Mouse (Mus musculus) kidney, adult 18-20 months (tissue): ENCODE results near the gene Pycr1.

Source experiments
- DNase-seq: peaks from one replicate; pipeline ENCODE4 v3.0.0; 2021

Gene Pycr1

DNA sequence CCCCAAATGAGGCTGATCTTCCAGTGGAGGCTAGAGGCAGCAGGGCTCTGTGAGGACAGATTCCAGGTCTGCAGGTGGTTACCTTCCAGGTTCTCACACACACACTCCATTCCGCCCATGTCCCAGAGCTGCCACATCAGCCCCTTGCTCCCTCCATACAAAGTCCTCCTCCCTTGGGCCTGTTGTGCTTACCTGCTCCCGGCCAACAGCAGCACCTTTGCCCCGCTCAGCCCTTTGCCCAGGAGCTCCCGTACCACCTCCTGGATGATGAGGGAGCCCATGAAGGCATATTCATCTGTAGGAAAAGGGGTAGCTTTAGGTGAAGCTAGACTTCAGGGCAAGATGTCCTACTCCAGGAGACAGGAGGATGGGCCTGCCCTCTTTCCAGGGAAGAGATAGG, 13.7 kb upstream of the Pycr1 start:
- DNase-seq, result peak; percentile 51

DNA sequence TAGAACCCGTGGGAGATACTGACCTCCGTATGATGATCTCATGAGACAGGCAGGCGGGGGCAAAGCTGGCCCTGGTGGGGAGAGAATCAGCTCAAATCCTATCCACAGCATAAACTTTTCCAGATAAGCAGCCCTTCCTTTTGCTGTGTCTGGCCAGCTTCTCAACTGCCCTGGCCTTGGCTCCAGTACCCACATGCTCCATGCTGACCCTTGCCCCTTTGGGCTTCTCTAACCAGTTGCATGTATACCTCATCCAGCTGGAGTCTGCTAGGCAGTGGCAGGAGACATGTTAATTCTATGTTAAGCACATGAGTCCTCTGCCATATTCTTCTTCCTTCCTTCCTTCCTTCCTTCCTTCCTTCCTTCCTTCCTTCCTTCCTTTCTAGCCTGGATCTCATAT, 11.2 kb upstream of the Pycr1 start:
- no peak for DNase-seq

DNA sequence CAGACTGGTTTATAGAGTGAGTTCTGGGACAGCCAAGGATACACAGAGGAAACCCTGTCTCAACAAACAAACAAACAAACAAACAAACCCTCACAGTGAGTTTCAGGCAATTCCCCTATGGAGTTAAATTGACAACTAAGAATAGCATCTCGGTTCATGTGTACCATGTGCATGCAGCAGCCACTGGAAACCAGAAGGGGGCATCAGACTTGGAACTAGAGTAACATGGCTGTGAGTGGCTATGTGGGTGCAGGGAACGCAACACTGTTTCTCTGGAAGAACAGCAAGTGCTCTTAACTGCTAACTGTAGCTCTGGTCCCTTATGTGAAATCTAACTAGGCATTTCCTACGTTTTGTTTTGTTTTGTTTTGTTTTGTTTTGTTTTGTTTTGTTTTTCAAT, 8.3 kb upstream of the Pycr1 start:
- no peak for DNase-seq

DNA sequence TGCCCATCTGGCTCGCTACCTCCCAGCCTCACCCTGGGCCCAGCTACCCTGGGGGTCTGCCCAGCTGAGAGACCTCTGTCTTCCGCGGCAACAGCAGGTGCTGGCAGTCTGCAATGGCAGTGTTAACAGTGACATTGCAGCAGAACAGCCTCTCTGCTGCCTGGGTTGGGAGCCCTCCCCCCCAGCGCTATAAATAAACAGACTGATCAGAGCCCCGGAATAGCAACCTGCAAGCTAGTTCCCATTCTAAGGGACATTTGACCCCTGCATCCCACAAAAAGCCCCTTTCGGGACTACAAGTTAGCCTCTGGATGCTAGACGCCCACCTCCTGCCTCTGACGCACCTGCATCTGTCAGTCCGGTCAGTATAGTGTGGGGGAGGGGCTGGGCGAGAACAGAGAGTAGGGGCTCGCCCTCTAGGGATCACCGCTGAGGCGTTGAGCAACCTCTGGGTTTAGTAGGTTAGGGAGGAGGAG, 4.5 kb upstream of the Pycr1 start, which contains the start of gene Myadml2:
Myadml2 (minus strand) TSS at position 158 of the 476 bp plus-strand sequence.
- no peak for DNase-seq

DNA sequence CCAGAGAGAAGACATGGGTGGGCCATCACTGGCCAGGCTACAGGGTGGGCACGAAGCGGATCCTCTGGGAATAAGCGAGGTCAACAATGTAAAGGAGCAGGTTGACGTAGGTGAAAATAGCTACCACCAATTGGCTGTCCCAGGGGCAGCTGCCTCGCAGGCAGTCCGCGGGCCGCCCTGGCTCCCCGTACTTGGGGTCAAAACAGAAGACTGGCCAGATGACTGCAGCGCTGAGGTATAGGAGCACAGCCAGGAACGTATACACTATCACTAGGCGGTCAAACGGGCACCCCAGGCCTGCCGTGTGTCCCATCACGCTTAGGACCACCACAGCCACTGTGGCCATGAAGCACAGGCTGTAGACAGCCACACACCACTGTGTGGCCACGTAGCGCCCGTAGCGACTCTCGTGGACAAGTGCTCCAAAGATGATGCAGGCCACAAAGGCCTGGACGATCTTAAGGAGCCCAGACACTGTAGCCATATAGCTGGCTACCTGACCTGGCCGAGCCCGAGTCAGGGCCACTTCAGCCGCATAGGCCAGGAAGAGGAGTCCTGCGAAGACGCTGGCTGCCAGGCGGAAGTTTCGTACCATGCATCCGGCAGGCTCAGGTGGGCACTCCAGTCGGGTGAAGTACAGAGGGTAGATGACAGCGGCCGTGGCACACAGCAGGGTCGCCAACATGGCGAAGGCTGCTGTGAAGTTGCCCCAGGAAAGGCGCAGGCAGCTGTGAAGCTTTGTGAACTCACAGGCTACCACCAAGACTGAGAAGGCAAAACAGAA, 3.7 kb upstream of the Pycr1 start:
- no peak for DNase-seq

DNA sequence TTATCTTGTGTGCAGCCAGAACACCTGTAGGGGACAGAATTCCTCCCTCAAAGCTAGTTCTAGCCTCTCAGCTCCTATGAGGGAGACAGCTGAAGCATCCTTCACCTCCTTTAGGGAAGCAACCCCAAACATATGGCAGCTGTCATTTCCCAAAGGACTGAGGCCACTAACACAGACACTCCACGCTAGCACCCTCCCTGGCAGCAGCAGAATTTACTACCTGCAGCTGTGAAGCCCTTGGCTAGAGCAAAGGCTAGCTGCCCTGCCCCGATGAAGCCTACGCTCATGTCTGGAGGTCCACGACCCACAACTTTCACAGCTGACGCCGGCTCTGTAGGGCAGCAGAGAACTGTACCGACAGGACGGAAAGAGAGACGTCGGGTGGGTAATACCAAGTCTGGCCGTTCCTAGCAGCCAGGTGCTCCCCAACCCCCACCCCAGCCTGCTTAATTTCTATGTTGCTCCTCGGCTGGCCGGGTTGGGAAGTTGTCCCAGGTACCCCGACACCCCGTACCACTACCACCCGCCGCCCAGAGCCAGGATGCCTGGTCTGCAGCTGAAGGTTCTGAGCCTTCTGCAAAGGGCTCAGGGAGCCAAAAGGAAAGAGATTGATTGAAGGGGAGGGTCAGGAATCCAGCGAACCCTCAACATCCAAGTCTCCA, 499 bp downstream of the Pycr1 start:
- DNase-seq, result no peak

DNA sequence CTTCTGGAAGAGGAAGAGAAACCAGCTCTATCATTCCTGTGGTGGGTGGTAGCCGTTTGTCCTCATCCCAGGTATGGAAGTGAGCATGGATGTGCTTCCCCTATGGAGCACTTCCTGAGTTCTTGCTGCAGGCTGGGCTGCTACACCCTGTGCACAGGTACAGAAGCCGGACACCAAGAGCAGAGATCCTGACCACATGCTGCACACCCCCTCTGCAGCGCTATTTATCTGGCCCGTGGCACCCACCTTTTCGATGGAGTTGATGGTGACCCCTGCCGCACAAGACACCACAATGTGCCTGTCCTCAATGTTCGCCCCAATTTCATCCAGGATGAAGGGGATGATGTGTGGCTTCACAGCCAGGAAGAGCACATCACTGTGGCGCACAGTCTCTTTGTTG, 1.7 kb downstream of the Pycr1 start:
- no peak for DNase-seq

DNA sequence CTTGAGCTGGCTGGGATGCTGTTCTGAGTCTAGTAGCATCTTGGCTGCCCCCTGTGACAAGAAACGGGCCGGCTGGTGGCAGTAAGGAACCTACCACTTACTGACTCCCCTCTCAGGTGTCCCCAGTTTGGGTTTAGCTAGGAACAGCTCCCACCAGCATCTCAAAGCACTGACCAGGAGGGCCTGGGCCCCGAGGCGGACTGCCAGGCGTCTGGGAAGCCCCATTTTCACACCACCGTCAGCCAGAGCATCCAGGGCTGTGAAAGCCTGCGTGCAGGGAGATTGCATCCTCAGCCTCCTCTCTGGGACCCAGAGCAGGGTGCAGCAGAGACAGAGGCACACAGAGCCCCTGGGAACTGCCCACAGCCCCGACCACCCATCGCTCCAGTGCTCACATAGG, 2.3 kb downstream of the Pycr1 start:
- DNase-seq, result no peak

DNA sequence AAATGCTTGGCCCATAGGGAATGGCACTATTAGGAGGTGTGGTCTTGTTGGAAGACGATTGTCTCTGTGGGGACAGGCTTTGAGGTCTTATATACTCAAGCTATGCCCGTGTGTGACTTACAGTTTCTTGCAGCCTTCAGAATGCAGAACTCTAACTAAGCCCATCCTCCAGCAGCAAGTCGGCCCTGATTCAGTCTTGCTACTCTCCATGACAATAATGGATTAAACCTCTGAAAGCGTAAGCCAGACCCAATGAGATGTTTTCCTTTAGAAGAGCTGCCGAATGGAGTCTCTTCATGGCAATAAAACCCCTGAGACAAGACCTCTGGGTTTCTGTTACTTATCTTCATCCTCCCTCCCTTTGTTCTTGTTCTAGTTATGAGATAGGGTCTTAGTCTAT, 8.8 kb downstream of the Pycr1 start:
- no peak for DNase-seq

DNA sequence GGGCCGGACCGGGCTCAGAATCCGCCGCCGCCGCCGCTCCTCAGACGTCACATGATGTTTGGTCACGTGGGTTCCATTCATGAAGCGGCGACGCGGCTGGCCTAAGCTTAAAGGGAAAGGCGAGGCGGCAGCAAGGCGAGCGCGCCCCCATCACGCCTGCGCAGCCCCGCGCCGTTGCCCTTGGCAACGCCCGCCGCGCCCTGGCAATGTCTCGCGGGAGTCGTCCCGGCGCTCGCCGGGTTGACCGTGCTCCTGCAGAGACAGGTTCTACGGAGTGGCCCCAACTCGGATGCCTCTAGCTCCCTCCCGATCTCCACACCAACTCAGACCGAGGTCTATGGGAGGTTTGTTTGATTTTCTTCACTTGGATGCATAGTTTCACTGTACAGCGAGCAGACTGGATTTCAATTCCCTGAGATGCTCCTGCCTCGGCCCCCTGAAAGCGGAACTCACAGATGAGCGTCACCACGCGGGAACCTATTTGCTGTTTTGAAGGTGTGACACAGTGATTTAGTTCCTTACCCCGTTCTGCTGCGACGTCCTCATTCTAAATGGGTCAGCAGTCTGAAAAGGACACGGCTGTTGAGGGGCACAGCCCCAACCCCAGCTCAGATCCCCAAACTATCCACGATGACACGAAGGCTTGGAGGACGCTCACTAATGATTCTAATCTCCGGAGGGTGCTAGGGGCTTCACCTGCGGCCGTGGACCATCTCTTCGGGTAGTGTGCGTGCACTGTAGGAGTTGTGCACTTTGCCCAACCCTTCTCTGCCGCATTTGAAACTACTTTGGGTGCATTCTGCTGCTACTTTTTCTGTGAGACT, 9.8 kb downstream of the Pycr1 start, which contains the start of gene Mafg:
Mafg (minus strand) TSS at position 81 of the 824 bp plus-strand sequence.
- peak; percentile 93 for DNase-seq

DNA sequence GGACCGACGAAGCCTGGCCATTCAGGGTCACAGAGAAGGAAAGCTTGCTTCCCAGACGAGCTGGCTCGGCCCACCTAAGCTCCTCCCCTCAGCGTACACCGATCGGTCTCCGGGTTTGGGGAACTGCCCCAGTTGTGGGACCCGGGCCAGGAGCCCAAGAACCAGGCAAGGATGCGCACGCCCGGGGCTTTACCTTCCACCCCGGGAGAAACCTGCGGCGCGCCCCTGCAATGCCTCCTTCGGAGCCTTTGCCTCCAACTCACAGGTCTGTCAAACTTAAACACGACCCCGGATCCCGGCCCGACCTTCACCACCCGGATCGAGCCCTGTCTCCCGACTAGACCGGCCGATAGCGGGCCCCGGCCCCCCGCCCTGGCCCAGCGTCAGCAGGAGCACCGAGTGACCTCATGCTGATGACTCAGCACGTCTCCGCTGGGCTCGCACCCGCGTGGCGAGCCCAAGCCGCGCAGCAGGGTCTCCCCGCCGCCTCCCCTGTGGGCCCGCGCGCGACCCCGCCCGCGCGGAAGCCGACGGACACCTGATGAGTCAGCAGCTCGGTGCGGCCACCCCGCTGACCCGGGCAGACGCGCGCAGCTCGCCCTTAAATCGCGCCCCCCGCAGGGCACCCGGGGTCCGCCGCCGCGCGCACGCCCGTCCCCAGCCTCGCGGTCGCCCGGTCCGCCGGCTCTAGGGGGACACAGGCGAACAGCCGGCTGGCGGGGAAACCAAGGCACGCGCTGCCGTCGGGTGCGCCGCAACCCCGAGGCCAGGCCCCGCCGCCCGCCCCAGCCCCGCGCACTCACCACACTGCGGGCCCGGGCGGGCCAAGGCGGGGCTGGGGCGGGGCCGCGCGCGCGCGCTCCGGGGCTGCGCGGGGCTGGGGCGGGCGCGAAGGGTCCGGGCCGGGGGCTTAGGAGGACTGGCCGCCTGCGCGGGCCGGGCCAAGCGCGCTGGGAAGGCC, 10.7 kb downstream of the Pycr1 start:
- peak; percentile 85 for DNase-seq

DNA sequence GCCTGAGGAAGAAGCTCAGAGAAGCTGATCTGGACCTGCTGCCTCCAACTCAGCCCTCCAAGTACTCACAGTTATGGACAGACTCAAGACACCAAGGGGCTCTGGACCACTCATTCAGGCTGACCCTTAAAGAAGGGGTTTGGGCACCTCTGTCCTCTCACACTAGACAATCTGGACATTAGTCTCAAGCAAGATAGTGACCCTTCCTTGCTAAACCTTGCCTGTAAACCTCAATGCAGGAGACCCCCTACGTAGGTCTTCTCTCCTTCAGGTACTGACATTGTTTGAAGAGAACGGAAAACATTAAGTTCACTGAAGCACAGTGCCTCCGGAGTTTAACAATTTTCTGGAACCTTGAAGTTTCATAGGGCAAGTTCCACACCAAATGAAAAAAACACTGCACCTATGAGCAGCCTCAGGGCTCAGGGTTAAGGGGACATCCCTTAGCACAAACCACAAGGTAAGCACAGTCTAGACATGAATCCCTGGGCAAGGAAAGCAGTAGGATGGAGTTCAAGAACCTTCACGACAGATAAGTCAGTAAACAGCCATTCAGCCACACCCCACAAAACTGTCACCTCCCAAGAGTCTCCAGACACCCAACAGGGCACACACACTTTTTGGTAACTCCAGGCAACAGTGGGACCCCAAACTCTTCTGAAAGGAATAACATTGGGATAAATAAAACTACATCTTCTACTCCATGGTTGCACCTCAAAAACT, 11.7 kb downstream of the Pycr1 start:
- DNase-seq, result peak; percentile 43

DNA sequence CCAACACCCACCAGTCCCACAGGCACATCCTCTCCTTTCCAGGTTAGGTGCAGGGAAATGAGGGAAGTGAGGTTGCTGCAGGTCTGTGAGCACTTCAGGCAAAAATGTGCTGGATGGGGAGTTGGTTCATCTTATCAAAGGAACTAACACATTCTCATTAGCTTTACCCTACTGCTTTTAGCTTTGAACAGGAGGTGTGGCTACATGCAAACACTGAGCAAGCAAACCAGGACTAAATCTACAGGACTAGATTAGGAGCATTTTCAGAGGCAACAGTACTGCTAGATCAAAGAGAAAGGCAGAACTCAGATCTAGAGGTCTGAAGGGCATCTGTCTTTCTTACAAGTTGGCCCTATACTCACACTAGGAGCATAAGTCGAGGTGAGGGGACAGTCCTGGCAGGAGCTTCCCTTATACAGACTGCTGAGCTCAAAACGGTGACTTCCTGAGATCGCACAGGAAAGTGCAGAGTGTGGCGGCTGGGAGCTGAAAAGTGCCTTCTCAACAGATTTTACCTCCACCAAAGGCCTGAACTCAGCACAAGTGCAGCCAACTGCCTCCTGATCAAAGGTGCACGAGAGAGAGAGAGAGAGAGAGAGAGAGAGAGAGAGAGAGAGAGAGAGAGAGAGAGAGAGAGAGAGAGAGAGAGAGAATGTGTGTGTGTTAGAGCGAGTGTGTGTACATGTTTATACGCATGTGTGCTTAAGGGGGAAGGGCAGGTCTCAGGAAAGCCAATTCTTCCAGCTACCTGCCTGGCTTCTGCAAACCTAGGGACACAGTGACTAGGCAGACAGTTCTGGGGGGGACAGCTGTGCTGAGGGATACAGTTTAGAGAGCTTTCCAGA, 12.5 kb downstream of the Pycr1 start:
- peak; percentile 54 for DNase-seq

DNA sequence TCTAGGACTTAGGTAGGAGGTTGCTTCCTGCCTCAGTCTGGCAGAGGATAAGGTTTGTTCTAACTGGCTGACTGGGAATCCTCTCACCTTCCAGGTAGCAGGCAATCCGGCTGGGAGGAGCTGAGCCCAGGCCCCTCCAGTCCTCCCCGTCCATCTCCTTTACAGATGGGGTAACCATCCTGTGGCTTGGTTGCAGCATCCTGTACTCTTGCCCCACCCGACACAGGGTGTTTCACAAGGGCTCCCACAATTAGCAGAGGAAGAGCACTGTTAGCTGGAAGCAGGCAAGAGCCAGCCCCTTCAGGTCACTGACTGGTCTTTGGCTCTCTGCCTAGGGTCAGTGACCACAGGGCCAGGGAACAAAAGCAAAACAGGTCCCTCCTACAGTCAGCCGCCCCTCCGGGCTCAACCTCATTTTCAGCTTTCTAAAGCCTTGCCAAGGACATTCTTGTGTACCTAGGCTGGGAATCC, 13.1 kb downstream of the Pycr1 start:
- DNase-seq, result peak; percentile 78

DNA sequence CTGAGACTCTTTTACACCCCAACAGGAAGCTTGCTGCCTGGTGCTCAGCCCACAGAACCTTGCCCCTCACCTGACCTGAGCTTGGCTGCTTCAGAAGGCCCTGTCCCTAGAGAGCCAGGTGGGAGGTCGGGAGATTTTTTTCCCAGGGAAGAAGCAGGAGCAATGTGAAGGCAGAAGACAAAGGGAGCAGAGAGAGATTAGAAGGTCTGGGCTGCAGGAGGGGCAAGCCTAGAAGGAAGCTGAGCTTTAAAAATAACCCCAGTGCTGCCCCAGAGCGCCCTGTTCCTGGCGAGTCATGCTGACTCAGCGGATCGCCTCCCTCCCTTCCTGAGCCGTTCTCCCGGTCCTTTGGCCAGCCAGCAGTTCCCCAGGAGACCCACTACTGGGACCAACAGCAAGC, 13.7 kb downstream of the Pycr1 start:
- peak; percentile 72 for DNase-seq

DNA sequence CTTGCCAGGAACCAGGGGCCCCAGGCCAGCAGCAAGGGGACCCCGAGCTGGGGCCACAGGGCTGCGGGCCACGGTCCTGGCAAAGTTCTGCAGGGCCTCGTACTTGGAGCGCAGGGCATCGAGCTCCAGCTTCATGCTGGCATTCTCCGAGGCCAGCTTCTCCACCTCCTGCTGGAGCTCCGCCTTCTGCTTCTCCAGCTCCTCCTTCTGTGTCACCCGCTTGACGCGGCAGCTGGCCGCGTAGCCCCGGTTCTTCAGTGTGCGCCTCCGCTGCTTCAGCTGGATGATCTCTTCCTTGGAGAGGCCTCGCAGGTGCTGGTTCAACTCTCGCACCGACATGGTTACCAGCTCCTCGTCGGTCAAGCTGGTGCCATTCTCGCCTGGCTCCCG, 14.2 kb downstream of the Pycr1 start:
- DNase-seq, result peak; percentile 75

DNA sequence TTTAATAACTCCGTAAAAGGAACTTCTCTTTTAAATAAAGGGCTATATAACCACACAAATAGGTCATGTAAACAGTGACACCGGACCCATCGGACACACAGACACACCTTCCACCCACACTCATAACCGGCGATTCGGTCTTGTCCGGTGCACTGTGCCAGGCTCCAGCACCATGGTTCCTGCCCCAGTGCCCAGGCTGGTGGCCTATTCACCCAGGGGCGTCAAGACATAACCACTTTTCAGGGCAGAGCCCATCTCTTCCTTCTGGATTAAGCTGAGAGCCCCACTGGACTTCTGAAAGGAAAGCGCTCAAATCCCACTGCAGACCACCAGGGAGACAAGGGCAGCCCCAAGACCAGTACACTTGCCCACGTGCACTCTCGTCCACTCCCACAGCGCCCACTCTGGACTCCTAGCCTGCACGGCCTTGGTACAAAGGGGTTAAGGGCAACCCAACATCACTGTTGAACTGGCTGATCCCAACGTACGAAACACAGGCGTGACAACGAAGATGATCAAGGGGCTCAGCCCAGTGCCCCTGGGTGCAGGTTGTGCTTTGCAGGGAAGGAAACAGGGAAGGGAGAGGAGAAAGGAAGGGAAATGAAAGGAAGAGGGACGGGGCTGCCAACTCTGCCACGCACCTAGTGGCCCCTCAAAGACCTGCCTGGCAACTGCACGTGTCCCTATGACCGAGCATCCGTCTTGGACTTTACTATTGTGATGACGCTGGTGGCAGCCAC, 14.8 kb downstream of the Pycr1 start:
- no peak for DNase-seq

DNA sequence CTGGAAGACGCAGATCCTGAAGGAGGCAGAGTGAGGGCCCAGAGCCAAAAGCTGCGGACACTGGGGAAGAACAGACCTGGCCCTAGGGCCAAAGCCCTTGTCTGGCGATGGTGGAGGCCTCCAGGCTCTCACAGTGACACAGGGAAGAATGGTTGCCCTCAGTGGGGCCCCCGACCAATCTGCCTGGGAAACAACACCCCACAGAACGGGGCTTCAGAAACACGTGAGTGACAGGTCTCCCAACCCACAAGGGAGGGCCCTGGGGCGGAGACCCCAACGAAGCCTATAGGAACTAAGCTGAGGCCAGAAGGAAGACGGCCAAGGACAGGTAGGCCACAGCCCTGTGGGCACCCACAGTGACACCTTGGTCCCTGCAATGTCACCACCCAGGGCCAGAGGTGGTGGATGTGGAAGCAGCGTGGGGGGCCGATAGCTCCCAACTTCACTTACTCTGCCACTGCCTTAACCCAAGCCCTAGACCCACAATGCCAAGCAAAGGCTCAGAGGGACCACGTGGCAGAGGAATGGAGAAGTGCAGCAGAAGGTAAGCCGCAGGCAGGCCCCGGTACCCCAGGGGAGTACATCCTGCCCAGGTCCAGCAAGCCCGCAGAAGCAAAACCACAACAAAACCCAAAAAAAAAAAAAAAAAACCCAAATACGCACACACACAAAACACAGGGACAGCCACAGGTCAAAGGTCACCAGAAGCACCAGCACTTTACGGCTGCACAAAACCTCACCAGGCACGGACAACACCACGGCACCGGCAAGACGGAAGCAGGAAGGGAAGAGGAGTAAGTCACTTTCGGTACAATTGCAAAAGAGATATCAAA, 15.9 kb downstream of the Pycr1 start:
- no peak for DNase-seq
